Mouse (Mus musculus) lung, adult 2 months (tissue): ENCODE results near the gene Skil.

Experiments
- CTCF ChIP-seq: fragments of 200-500 bp; IDR thresholded peaks from 2 replicates; pipeline ENCODE4 v1.5.1; 2011; ENCODE audit warnings: mild to moderate bottlenecking, low read length, control low read depth; ENCODE audit not compliant: insufficient read depth
- POLR2A ChIP-seq: fragments of 200-500 bp; IDR thresholded peaks from 2 replicates; pipeline ENCODE4 v1.6.1; 2011; ENCODE audit warnings: low read depth, mild to moderate bottlenecking, control low read depth, low read length, borderline replicate concordance; ENCODE audit errors: extremely low read depth

DNA sequence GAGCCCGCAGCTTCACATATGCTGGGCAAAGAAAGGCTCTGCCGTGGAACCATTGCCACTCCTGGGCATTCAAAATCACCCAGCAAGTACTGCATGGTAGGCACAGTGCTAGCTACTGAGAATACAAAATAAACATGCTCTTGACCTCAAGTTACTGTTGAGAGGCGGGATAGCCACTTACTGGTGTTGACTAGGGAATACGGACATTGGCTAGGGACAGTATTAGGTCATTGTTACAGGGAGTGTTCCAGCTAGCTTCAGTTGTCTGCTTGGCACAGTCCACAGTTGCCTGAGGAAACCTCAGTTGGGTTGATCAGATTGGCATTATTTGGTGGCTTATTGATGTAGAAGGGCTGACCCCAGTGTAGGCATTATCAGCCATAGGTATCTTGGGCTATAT, 12.8 kb downstream of the Skil start:
- TF ChIP-seq POLR2A, result no peak
- no peak for TF ChIP-seq CTCF
